In the genomic region with DNA sequence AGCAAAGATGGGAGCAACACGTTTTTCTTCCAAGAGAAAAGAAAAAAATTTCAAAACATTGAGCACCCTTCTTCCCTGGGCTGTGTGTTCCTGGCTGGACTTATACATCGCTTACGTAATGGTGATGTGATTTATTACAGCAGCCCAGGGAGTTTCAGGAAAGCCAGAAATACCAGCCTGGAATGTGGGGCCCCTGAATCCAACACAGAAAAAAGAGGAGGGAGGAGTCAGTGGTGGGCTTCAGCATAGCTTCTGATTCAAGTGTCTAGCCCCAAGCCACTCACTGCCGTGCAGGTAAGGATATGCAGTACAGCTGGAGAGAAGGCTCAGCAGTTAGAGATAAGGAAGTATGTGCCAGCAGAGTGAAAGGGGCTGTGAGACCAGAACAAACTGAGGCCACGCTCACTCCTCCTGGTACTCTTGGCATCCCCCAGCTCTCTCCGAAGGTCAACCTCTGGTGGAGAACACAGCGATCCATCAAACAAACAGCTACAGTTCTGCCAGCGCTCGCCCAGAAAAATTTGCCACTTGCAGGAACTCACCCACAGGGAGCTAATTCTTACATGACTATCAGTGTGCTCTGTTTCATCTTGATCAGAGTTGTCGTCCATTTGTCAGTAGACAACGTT, we compare ENCODE assay signal across 10 mouse cellular contexts.
A peak's percentile ranks its signal among the peaks of the same experiment; 100 is the strongest.
DNase-seq lines count a peak whose midpoint lies in the region; ATAC-seq lines count a peak whose summit lies in the region.
"Had no signal": no experiment of that assay in that cellular context is flagged by ENCODE, and none has a peak within 500 bp of the region (broad histone marks: within the 10 kb centered on the region; RNA-seq: fewer than 3 reads in every experiment).

No protein-coding gene starts in this region.

- peaks cover 9% of the 10 kb centered on the region; the same call in 1 of the 2 replicates for H3K4me1 ChIP-seq in embryonic facial prominence, embryonic 14.5 days (ENCODE audit: control insufficient read depth, insufficient read depth, low read length)
- H3K4me1 ChIP-seq in embryonic facial prominence, embryonic 10.5 days = peaks cover 30% of the 10 kb centered on the region
- H3K4me1 ChIP-seq in lung, embryonic 15.5 days = peaks cover 26% of the 10 kb centered on the region

- no peaks in the 10 kb centered on the region for H3K27me3 ChIP-seq in embryonic facial prominence, embryonic 14.5 days (replicated peaks; ENCODE audit: control insufficient read depth, insufficient read depth, low read length)
- H3K27me3 ChIP-seq in embryonic facial prominence, embryonic 10.5 days (replicated peaks; ENCODE audit: low read depth, poor library complexity, severe bottlenecking) = no peaks in the 10 kb centered on the region
- H3K27me3 ChIP-seq in lung, embryonic 15.5 days = 0 out of 2 replicates have a peak, but pooled peaks cover 10% of the 10 kb centered on the region

- DNase-seq in embryonic facial prominence, embryonic 14.5 days (ENCODE audit: low spot score) = peak; percentile 42
- no peak for DNase-seq in embryonic facial prominence, embryonic 10.5 days (ENCODE audit: low spot score)
- DNase-seq in ovary, postnatal 36 days (ENCODE audit: low spot score) = peak; percentile 21
- no peak for DNase-seq in ovary, postnatal 14 days (ENCODE audit: low spot score)
- no peak for DNase-seq in urinary bladder, postnatal 4 days (ENCODE audit: low spot score in 2 of 2)
- DNase-seq in left cerebral cortex, adult 11 months (ENCODE audit: low spot score) = no peak
- DNase-seq: kidney, postnatal 36 days had no signal

- no peak overlapping the region for H3K9ac ChIP-seq in embryonic facial prominence, embryonic 14.5 days (ENCODE audit: low read depth, low read length)
- H3K9ac ChIP-seq in lung, embryonic 15.5 days = no peak overlapping the region

- no peak overlapping the region for H3K27ac ChIP-seq in embryonic facial prominence, embryonic 14.5 days (replicated peaks; ENCODE audit: low read depth, low read length)
- H3K27ac ChIP-seq in embryonic facial prominence, embryonic 10.5 days (replicated peaks) = no peak overlapping the region
- H3K27ac ChIP-seq in lung, embryonic 15.5 days = peak overlapping the region; percentile 25; the same call in 1 of the 2 replicates

- H3K9me3 ChIP-seq in embryonic facial prominence, embryonic 14.5 days (ENCODE audit: control insufficient read depth, low read length) = no peaks in the 10 kb centered on the region
- H3K9me3 ChIP-seq in embryonic facial prominence, embryonic 10.5 days = no peaks in the 10 kb centered on the region
- H3K9me3 ChIP-seq in lung, embryonic 15.5 days = no peaks in the 10 kb centered on the region

- 48% methylated on average over 11 of the region's 11 CpGs for WGBS in embryonic facial prominence, embryonic 14.5 days
- WGBS in embryonic facial prominence, embryonic 10.5 days = 78% methylated on average over 11 of the region's 11 CpGs
- 12% methylated on average over 11 of the region's 11 CpGs for WGBS in lung, embryonic 15.5 days

- H3K4me3 ChIP-seq in embryonic facial prominence, embryonic 14.5 days (ENCODE audit: low read depth, low read length) = no peak overlapping the region
- no peak overlapping the region for H3K4me3 ChIP-seq in embryonic facial prominence, embryonic 10.5 days
- no peak overlapping the region for H3K4me3 ChIP-seq in lung, embryonic 15.5 days
- H3K4me3 ChIP-seq: erythroblast, embryonic 14.5 days had no signal

- H3K4me2 ChIP-seq in embryonic facial prominence, embryonic 14.5 days (ENCODE audit: low read depth, low read length) = no peak overlapping the region
- H3K4me2 ChIP-seq in lung, embryonic 15.5 days = no peak overlapping the region

- no peak for ATAC-seq in embryonic facial prominence, embryonic 14.5 days (ENCODE audit: low read depth)
- peak; percentile 70 for ATAC-seq in lung, embryonic 15.5 days (ENCODE audit: borderline replicate concordance, extremely low read depth, low FRiP score, low TSS enrichment)
- ATAC-seq in granulocyte monocyte progenitor cell, adult 5-6 weeks (replicated peaks; ENCODE audit: poor library complexity, severe bottlenecking) = no peak

- H3K36me3 ChIP-seq in embryonic facial prominence, embryonic 14.5 days (ENCODE audit: control insufficient read depth, insufficient read depth, low read length) = no peaks in the 10 kb centered on the region
- no peaks in the 10 kb centered on the region for H3K36me3 ChIP-seq in embryonic facial prominence, embryonic 10.5 days (replicated peaks)
- no peaks in the 10 kb centered on the region for H3K36me3 ChIP-seq in lung, embryonic 15.5 days

Comparison
In these comparisons a context has a peak if more than half of its experiments do, and no peak if none do; other contexts are left out.
1. DNase-seq: peak in embryonic facial prominence, embryonic 14.5 days (single experiment) and ovary, postnatal 36 days (single experiment); none in embryonic facial prominence, embryonic 10.5 days (single experiment), ovary, postnatal 14 days (single experiment), urinary bladder, postnatal 4 days (0 of 2) and left cerebral cortex, adult 11 months (single experiment).